Mouse (Mus musculus): ENCODE results near the gene Cdk5rap3.

DNA sequence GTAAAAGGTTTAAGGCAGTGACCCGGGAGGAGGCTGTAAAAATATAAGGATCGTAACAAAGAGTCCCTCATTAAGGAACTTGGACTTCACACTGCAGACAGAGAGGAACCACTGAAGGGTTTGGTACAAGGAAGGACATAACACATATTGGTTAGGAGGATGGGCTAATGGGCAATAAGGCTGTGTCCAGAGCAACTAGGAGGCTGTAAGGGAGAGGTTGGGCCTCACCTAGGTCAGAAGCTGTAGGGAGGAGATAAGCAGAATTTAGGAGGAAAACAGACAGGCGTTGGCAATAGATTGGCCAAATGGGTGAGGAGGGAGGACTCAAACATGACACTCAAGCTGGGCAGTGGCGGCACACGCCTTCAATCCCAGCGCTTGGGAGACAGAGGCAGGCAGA, 1.1 kb upstream of the Cdk5rap3 start:
- TF ChIP-seq GATA1 (IDR thresholded peaks at IDR 0.05; ENCODE audit: borderline replicate concordance, low read length) (no peak), FLI1 (IDR thresholded peaks at IDR 0.05; ENCODE audit: low read length) (no peak)

Data from megakaryocyte, embryonic 14.5 days (primary cell).